Mouse (Mus musculus) MEL (cell line): ENCODE measurements at regions not wholly inside any gene's neighbourhood (a gene's known extent, or its start where the extent isn't known, plus 50 kb on each side); places are given as distances from the start of the nearest gene placed in this dataset.

ENCODE experiments used
- CTCF ChIP-seq, 3 experiments: IDR thresholded peaks in 2 of 3; conservative IDR thresholded peaks in 1 of 3; 2 replicates each; pipeline ENCODE4 v1.5.1; 2011 to 2012; ENCODE audit warnings: low read length in 3 of 3, low read depth in 2 of 3, mild to moderate bottlenecking in 2 of 3, improper control_type of control experiment in 1 of 3, inconsistent platforms in 1 of 3, mixed read lengths in 1 of 3, moderate library complexity in 1 of 3; ENCODE audit not compliant: control insufficient read depth in 1 of 3, insufficient read depth in 1 of 3, poor library complexity in 1 of 3, severe bottlenecking in 1 of 3
- TAL1 ChIP-seq: IDR thresholded peaks from 2 replicates; pipeline ENCODE4 v1.6.1; 2012; ENCODE audit warnings: mild to moderate bottlenecking, inconsistent platforms, low read length, moderate library complexity, mixed read lengths

- no peak for TF ChIP-seq CTCF (IDR thresholded peaks at IDR 0.05 in 2 of 3, conservative IDR thresholded peaks at IDR 0.05 in 1 of 3; ENCODE audit: control insufficient read depth in 1 of 3, insufficient read depth in 1 of 3, low read depth in 2 of 3, low read length in 3 of 3, poor library complexity in 1 of 3, severe bottlenecking in 1 of 3)
- TF ChIP-seq TAL1 = no peak
Measured at GRCm38 (mm10) chr16:39159725-39160124, 267.3 kb downstream of the Igsf11 start.
